Mouse (Mus musculus): ENCODE results near the gene Lef1. TPM values are rescaled to one million over a fixed set of nuclear protein-coding genes. Genes with fewer than 3 reads are reported as not detected.

Lef1 gene
- polyA plus RNA-seq, 1 experiment from 2014 or later = 58.4 TPM

- Histone ChIP-seq H3K36me3 (peaks cover 40% of the 10 kb centered on the region), H3K27ac (replicated peaks) (no peak overlapping the region), H3K4me3 (no peak overlapping the region), H3K27me3 (ENCODE audit: low read depth, poor library complexity, severe bottlenecking) (no peaks in the 10 kb centered on the region), H3K9me3 (replicated peaks) (no peaks in the 10 kb centered on the region), H3K4me1 (no peaks in the 10 kb centered on the region)
- no peak for DNase-seq (ENCODE audit: low spot score)
- WGBS = 99% methylated on average over 2 of the region's 2 CpGs
Observed at GRCm38 (mm10) chr3:131250283-131250682, 140.0 kb downstream of the Lef1 start.

- Histone ChIP-seq H3K36me3 (peaks cover 40% of the 10 kb centered on the region), H3K27ac (replicated peaks) (no peak overlapping the region), H3K4me3 (no peak overlapping the region), H3K27me3 (ENCODE audit: low read depth, poor library complexity, severe bottlenecking) (no peaks in the 10 kb centered on the region), H3K9me3 (replicated peaks) (no peaks in the 10 kb centered on the region), H3K4me1 (no peaks in the 10 kb centered on the region)
- DNase-seq (ENCODE audit: low spot score) = no peak
- 93% methylated on average over 13 of the region's 13 CpGs for WGBS
Observed at GRCm38 (mm10) chr3:131250978-131251377, 140.7 kb downstream of the Lef1 start.

GRCm38 (mm10) chr3:131251601-131252000 is 141.3 kb downstream of the Lef1 start:
- Histone ChIP-seq H3K36me3 (peaks cover 36% of the 10 kb centered on the region), H3K27ac (replicated peaks) (no peak overlapping the region), H3K4me3 (no peak overlapping the region), H3K9me3 (replicated peaks) (no peaks in the 10 kb centered on the region), H3K4me1 (no peaks in the 10 kb centered on the region), H3K27me3 (ENCODE audit: low read depth, poor library complexity, severe bottlenecking) (no peaks in the 10 kb centered on the region)
- DNase-seq (ENCODE audit: low spot score) = no peak
- 91% methylated on average over 7 of the region's 7 CpGs for WGBS

GRCm38 (mm10) chr3:131254991-131255390 is 144.7 kb downstream of the Lef1 start:
- no peaks in the 10 kb centered on the region for H3K4me1 ChIP-seq
- WGBS = 90% methylated on average over 4 of the region's 4 CpGs
- H3K27ac ChIP-seq (replicated peaks) = no peak overlapping the region
- H3K9me3 ChIP-seq (replicated peaks) = no peaks in the 10 kb centered on the region
- H3K36me3 ChIP-seq = peaks cover 13% of the 10 kb centered on the region
- no peak overlapping the region for H3K4me3 ChIP-seq
- no peaks in the 10 kb centered on the region for H3K27me3 ChIP-seq (ENCODE audit: low read depth, poor library complexity, severe bottlenecking)
- no peak for DNase-seq (ENCODE audit: low spot score)

- WGBS = 97% methylated on average over 3 of the region's 3 CpGs
- H3K9me3 ChIP-seq (replicated peaks) = peaks cover under 1% of the 10 kb centered on the region; the same call in 1 of the 2 replicates
- no peak overlapping the region for H3K27ac ChIP-seq (replicated peaks)
- H3K27me3 ChIP-seq (ENCODE audit: low read depth, poor library complexity, severe bottlenecking) = no peaks in the 10 kb centered on the region
- no peak for DNase-seq (ENCODE audit: low spot score)
- no peaks in the 10 kb centered on the region for H3K4me1 ChIP-seq
- no peak overlapping the region for H3K4me3 ChIP-seq
- peaks cover 16% of the 10 kb centered on the region for H3K36me3 ChIP-seq
Observed at GRCm38 (mm10) chr3:131255399-131255981, 145.2 kb downstream of the Lef1 start.

GRCm38 (mm10) chr3:131258921-131259320 is 148.7 kb downstream of the Lef1 start:
- Histone ChIP-seq H3K4me3 (no peak overlapping the region), H3K4me1 (peaks cover 3% of the 10 kb centered on the region), H3K9me3 (replicated peaks) (peaks cover 7% of the 10 kb centered on the region; the same call in 1 of the 2 replicates), H3K27me3 (ENCODE audit: low read depth, poor library complexity, severe bottlenecking) (no peaks in the 10 kb centered on the region), H3K27ac (replicated peaks) (no peak overlapping the region), H3K36me3 (peaks cover 38% of the 10 kb centered on the region)
- DNase-seq (ENCODE audit: low spot score) = no peak
- WGBS = 77% methylated on average over 3 of the region's 3 CpGs

GRCm38 (mm10) chr3:131259392-131259965 is 149.2 kb downstream of the Lef1 start:
- Histone ChIP-seq H3K9me3 (replicated peaks) (peaks cover 7% of the 10 kb centered on the region; the same call in 1 of the 2 replicates), H3K27ac (replicated peaks) (no peak overlapping the region), H3K36me3 (peaks cover 37% of the 10 kb centered on the region), H3K4me3 (no peak overlapping the region), H3K27me3 (ENCODE audit: low read depth, poor library complexity, severe bottlenecking) (no peaks in the 10 kb centered on the region), H3K4me1 (peaks cover 8% of the 10 kb centered on the region)
- WGBS = 93% methylated on average over 9 of the region's 9 CpGs
- DNase-seq (ENCODE audit: low spot score) = no peak

- H3K27me3 ChIP-seq (ENCODE audit: low read depth, poor library complexity, severe bottlenecking) = peaks cover 6% of the 10 kb centered on the region; the same call in 1 of the 2 replicates
- H3K4me3 ChIP-seq = no peak overlapping the region
- peaks cover 35% of the 10 kb centered on the region for H3K36me3 ChIP-seq
- H3K9me3 ChIP-seq (replicated peaks) = peaks cover 7% of the 10 kb centered on the region; the same call in 1 of the 2 replicates
- 93% methylated on average over 6 of the region's 6 CpGs for WGBS
- H3K4me1 ChIP-seq = peaks cover 8% of the 10 kb centered on the region
- no peak for DNase-seq (ENCODE audit: low spot score)
- H3K27ac ChIP-seq (replicated peaks) = no peak overlapping the region
Observed at GRCm38 (mm10) chr3:131260418-131260817, 150.1 kb downstream of the Lef1 start.

GRCm38 (mm10) chr3:131263766-131264486 is 153.7 kb downstream of the Lef1 start:
- no peak overlapping the region for H3K27ac ChIP-seq (replicated peaks)
- 68% methylated on average over 15 of the region's 15 CpGs for WGBS
- H3K4me3 ChIP-seq = no peak overlapping the region
- H3K36me3 ChIP-seq = peaks cover 32% of the 10 kb centered on the region
- H3K4me1 ChIP-seq = peaks cover 10% of the 10 kb centered on the region
- DNase-seq (ENCODE audit: low spot score) = no peak
- peaks cover 39% of the 10 kb centered on the region for H3K27me3 ChIP-seq (ENCODE audit: low read depth, poor library complexity, severe bottlenecking)
- H3K9me3 ChIP-seq (replicated peaks) = peaks cover 7% of the 10 kb centered on the region; the same call in 1 of the 2 replicates

GRCm38 (mm10) chr3:131265516-131265915 is 155.2 kb downstream of the Lef1 start:
- H3K27me3 ChIP-seq (ENCODE audit: low read depth, poor library complexity, severe bottlenecking) = peaks cover 49% of the 10 kb centered on the region
- no peak overlapping the region for H3K27ac ChIP-seq (replicated peaks)
- WGBS = 91% methylated on average over 8 of the region's 8 CpGs
- no peak for DNase-seq (ENCODE audit: low spot score)
- H3K4me3 ChIP-seq = no peak overlapping the region
- H3K36me3 ChIP-seq = peaks cover 29% of the 10 kb centered on the region
- peaks cover 25% of the 10 kb centered on the region for H3K4me1 ChIP-seq
- peaks cover 6% of the 10 kb centered on the region; the same call in 1 of the 2 replicates for H3K9me3 ChIP-seq (replicated peaks)

- no peak for DNase-seq (ENCODE audit: low spot score)
- H3K27me3 ChIP-seq (ENCODE audit: low read depth, poor library complexity, severe bottlenecking) = peaks cover 49% of the 10 kb centered on the region
- peaks cover 35% of the 10 kb centered on the region for H3K4me1 ChIP-seq
- H3K36me3 ChIP-seq = peaks cover 19% of the 10 kb centered on the region
- H3K9me3 ChIP-seq (replicated peaks) = no peaks in the 10 kb centered on the region
- 92% methylated on average over 3 of the region's 3 CpGs for WGBS
- H3K4me3 ChIP-seq = no peak overlapping the region
- H3K27ac ChIP-seq (replicated peaks) = no peak overlapping the region
Observed at GRCm38 (mm10) chr3:131266366-131267050, 156.2 kb downstream of the Lef1 start.

GRCm38 (mm10) chr3:131270381-131270780 is 160.1 kb downstream of the Lef1 start:
- H3K4me3 ChIP-seq = peak overlapping the region; percentile 76
- no peak for DNase-seq (ENCODE audit: low spot score)
- H3K36me3 ChIP-seq = no peaks in the 10 kb centered on the region
- H3K9me3 ChIP-seq (replicated peaks) = no peaks in the 10 kb centered on the region
- peaks cover 56% of the 10 kb centered on the region for H3K27me3 ChIP-seq (ENCODE audit: low read depth, poor library complexity, severe bottlenecking)
- WGBS = 19% methylated on average over 6 of the region's 6 CpGs
- H3K27ac ChIP-seq (replicated peaks) = no peak overlapping the region
- peaks cover 38% of the 10 kb centered on the region for H3K4me1 ChIP-seq

Measured in midbrain, embryonic 10.5 days (tissue).